In the genomic region with DNA sequence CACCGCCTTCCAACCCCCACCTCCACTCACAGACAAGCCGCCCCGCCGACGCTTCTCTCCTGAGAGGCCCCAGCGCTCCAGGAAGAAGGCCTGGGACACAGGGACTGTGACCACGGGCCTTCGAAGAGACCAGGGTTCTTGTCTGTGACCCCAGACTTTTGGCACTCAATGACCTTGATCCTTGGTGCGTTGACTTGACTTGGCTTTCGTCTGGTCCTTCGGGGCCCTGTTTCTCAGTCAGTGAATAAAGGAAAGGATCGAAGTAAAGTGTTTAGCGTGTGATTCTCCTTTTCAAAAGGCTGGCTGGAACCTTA, we compare ENCODE assay signal across 8 mouse cellular contexts.
DNase-seq lines count a peak whose midpoint lies in the region; ATAC-seq and TF ChIP-seq lines count a peak whose summit lies in the region.

No protein-coding gene starts in this region.

- peak overlapping the region; percentile 85 for H3K4me2 ChIP-seq in liver, embryonic 13.5 days

- DNase-seq in spleen, adult 2 months (ENCODE audit: low read depth in 1 of 2, low spot score in 2 of 2), result no peak
- DNase-seq in spleen, postnatal 36 days (ENCODE audit: low spot score in 2 of 2), result no peak
- no peak for DNase-seq in liver, embryonic 13.5 days
- no peak for DNase-seq in adrenal gland, postnatal 4 days (ENCODE audit: low spot score in 2 of 2)
- DNase-seq in urinary bladder, adult 18-20 months (ENCODE audit: low spot score in 2 of 2), result no peak
- DNase-seq in thymus, postnatal 4 days, result no peak

- H3K36me3 ChIP-seq in erythroblast, embryonic 14.5 days (ENCODE audit: control insufficient read depth), result no peaks in the 10 kb centered on the region
- H3K36me3 ChIP-seq in spleen, adult 2 months (ENCODE audit: control insufficient read depth, insufficient read depth, low read length), result no peaks in the 10 kb centered on the region
- no peaks in the 10 kb centered on the region for H3K36me3 ChIP-seq in liver, embryonic 13.5 days

- H3K27me3 ChIP-seq in erythroblast, embryonic 14.5 days (ENCODE audit: control insufficient read depth), result peaks cover 100% of the 10 kb centered on the region
- H3K27me3 ChIP-seq in spleen, adult 2 months (ENCODE audit: control insufficient read depth, insufficient read depth, low read length), result no peaks in the 10 kb centered on the region; the same call in 1 of the 2 replicates
- peaks cover 100% of the 10 kb centered on the region for H3K27me3 ChIP-seq in liver, embryonic 13.5 days

- peaks cover 31% of the 10 kb centered on the region; the same call in 1 of the 2 replicates for H3K9me3 ChIP-seq in erythroblast, embryonic 14.5 days (ENCODE audit: control insufficient read depth, low read length)
- H3K9me3 ChIP-seq in liver, embryonic 13.5 days (replicated peaks), result no peaks in the 10 kb centered on the region

- peak overlapping the region; percentile 72 for H3K9ac ChIP-seq in liver, embryonic 13.5 days

- ATAC-seq in erythroblast, adult 5-6 weeks (replicated peaks; ENCODE audit: low FRiP score, poor library complexity, severe bottlenecking), result no peak
- ATAC-seq in liver, embryonic 13.5 days (ENCODE audit: low read depth), result no peak

- 6% methylated on average over 13 of the region's 13 CpGs for WGBS in spleen, adult 2 months
- 4% methylated on average over 10 of the region's 13 CpGs for WGBS in liver, embryonic 13.5 days (ENCODE audit: insufficient replicate concordance)

- peak overlapping the region; percentile 64 for H3K4me3 ChIP-seq in erythroblast, embryonic 14.5 days (replicated peaks)
- peak overlapping the region; percentile 68 for H3K4me3 ChIP-seq in spleen, adult 2 months (ENCODE audit: extremely low read depth, insufficient read depth, insufficient read length)
- H3K4me3 ChIP-seq in liver, embryonic 13.5 days (replicated peaks), result peak overlapping the region; percentile 63

- no peak for TF ChIP-seq CTCF in spleen, adult 2 months (IDR thresholded peaks at IDR 0.05; ENCODE audit: extremely low read depth, insufficient read depth, insufficient read length, insufficient replicate concordance)

- H3K4me1 ChIP-seq in erythroblast, embryonic 14.5 days (ENCODE audit: control insufficient read depth), result peaks cover 60% of the 10 kb centered on the region
- H3K4me1 ChIP-seq in spleen, adult 2 months (ENCODE audit: control insufficient read depth, insufficient read depth, insufficient read length), result peaks cover 19% of the 10 kb centered on the region; the same call in 1 of the 2 replicates
- peaks cover 64% of the 10 kb centered on the region for H3K4me1 ChIP-seq in liver, embryonic 13.5 days (replicated peaks)

- H3K27ac ChIP-seq in spleen, adult 2 months (ENCODE audit: insufficient read depth, low read length), result peak overlapping the region; percentile 91
- peak overlapping the region; percentile 74 for H3K27ac ChIP-seq in liver, embryonic 13.5 days

- no peak for TF ChIP-seq POLR2A in spleen, adult 2 months (IDR thresholded peaks at IDR 0.05; ENCODE audit: low read depth, low read length)
